Mouse (Mus musculus) layer of hippocampus, postnatal 25 days (tissue): Measurements from ENCODE around the gene Scgb1c1. TPM values are rescaled to one million over a fixed set of nuclear protein-coding genes. Genes with fewer than 3 reads are reported as not detected.

ENCODE experiments used
- DNase-seq, 2 experiments: peaks; one replicate each; pipeline ENCODE4 v3.0.0; 2022; ENCODE audit warnings: mixed read lengths in 2 of 2, low spot score in 1 of 2; ENCODE audit errors: extremely low spot score in 1 of 2
- total RNA-seq, 2 experiments: library from RNA; stranded (reverse); gene quantifications; 2 replicates each; pipeline ENCODE4 v1.2.3; 2021

The Scgb1c1 gene
- total RNA-seq, 2 experiments from 2014 or later, result not detected

- no peak for DNase-seq
These were observed 4.3 kb upstream of the Scgb1c1 start for GRCm38 (mm10) chr7:140840750-140841735.

GRCm38 (mm10) chr7:140843806-140844205 is 1.5 kb upstream of the Scgb1c1 start:
- DNase-seq, result no peak

GRCm38 (mm10) chr7:140845683-140846082 is 336 bp downstream of the Scgb1c1 start:
- no peak for DNase-seq

GRCm38 (mm10) chr7:140846676-140847075 is 1.3 kb downstream of the Scgb1c1 start:
- no peak for DNase-seq

- DNase-seq, result no peak
These were observed 2.6 kb downstream of the Scgb1c1 start, which contains the start of gene Odf3 for GRCm38 (mm10) chr7:140847755-140848580. TSS of gene Odf3 (plus strand) at chr7:140847805.

- no peak for DNase-seq
These were observed 3.2 kb downstream of the Scgb1c1 start for GRCm38 (mm10) chr7:140848591-140848990.

GRCm38 (mm10) chr7:140851916-140852315 is 6.6 kb downstream of the Scgb1c1 start:
- DNase-seq, result no peak

GRCm38 (mm10) chr7:140853386-140853785 is 8.0 kb downstream of the Scgb1c1 start:
- DNase-seq, result no peak

- no peak for DNase-seq
These were observed 9.1 kb downstream of the Scgb1c1 start for GRCm38 (mm10) chr7:140854483-140854882.

- DNase-seq, result no peak
These were observed 9.8 kb downstream of the Scgb1c1 start for GRCm38 (mm10) chr7:140855181-140855580.

GRCm38 (mm10) chr7:140855860-140856784 is 10.8 kb downstream of the Scgb1c1 start, which contains the start of gene Gm45785:
TSS of gene Gm45785 (minus strand) at chr7:140856331.
- DNase-seq, result peak; percentile 60 to 65

GRCm38 (mm10) chr7:140856785-140857549 is 11.6 kb downstream of the Scgb1c1 start, which contains the start of gene Ric8a:
TSS of gene Ric8a (plus strand) at chr7:140856957.
- peak; percentile 73 to 79 for DNase-seq

- DNase-seq, result no peak
These were observed 12.5 kb downstream of the Scgb1c1 start, which contains the start of gene Bet1l for GRCm38 (mm10) chr7:140857550-140858505. TSS of gene Bet1l (minus strand) at chr7:140857577.

GRCm38 (mm10) chr7:140858746-140859145 is 13.4 kb downstream of the Scgb1c1 start:
- no peak for DNase-seq

GRCm38 (mm10) chr7:140859997-140860396 is 14.7 kb downstream of the Scgb1c1 start:
- no peak for DNase-seq

- no peak for DNase-seq
These were observed 15.4 kb downstream of the Scgb1c1 start for GRCm38 (mm10) chr7:140860728-140861127.

- DNase-seq, result no peak
These were observed 19.4 kb downstream of the Scgb1c1 start for GRCm38 (mm10) chr7:140864761-140865160.

GRCm38 (mm10) chr7:140874224-140874623 is 28.9 kb downstream of the Scgb1c1 start:
- no peak for DNase-seq
